Mouse (Mus musculus) embryonic facial prominence, embryonic 15.5 days (tissue): ENCODE results near the gene S100a13. TPM values are rescaled to one million over a fixed set of nuclear protein-coding genes. Genes with fewer than 3 reads are reported as not detected.

Source experiments
- polyA plus RNA-seq: library from polyadenylated mRNA; unstranded; fragments of >200 nt; fragmentation: Nextera tagmentation; extraction: Ambion mirVana; gene quantifications from 2 replicates; pipeline ENCODE4 v1.2.1, GENCODE M21; 2015

Gene S100a13
- polyA plus RNA-seq, 1 experiment from 2014 or later, result 45.9 TPM

Other genes with a start within 250 kb of the S100a13 start
- gene Dennd4b, start 249.2 kb upstream of the S100a13 start, polyA plus RNA-seq, result 4.0 and 4.5 TPM in 2 replicates
- gene Gatad2b, start 221.3 kb upstream of the S100a13 start, polyA plus RNA-seq, result 15.2 and 16.8 TPM in 2 replicates
- 32.1 and 34.6 TPM in 2 replicates for gene Slc27a3, start 124.5 kb upstream of the S100a13 start, polyA plus RNA-seq
- 27.6 and 28.5 TPM in 2 replicates for gene Ints3, start 80.8 kb upstream of the S100a13 start, polyA plus RNA-seq
- 5.9 and 6.2 TPM in 2 replicates for gene Npr1, start 48.6 kb upstream of the S100a13 start, polyA plus RNA-seq
- 182 and 183 TPM in 2 replicates for gene Ilf2, start 38.3 kb upstream of the S100a13 start, polyA plus RNA-seq
- gene Snapin, start 23.4 kb upstream of the S100a13 start, polyA plus RNA-seq, result 95.4 and 104 TPM in 2 replicates
- 155 and 159 TPM in 2 replicates for gene Chtop, start 4.9 kb upstream of the S100a13 start, polyA plus RNA-seq
- 52.3 and 63.7 TPM in 2 replicates for gene S100a1, start within 50 bp of the S100a13 start, polyA plus RNA-seq
- gene S100a14, start 12.4 kb downstream of the S100a13 start, polyA plus RNA-seq, result 134 and 141 TPM in 2 replicates
- gene S100a16, start 22.8 kb downstream of the S100a13 start, polyA plus RNA-seq, result 321 and 322 TPM in 2 replicates
- gene S100a3, start 46.1 kb downstream of the S100a13 start, polyA plus RNA-seq, result 35.0 and 74.2 TPM in 2 replicates
- not detected in 2 replicates for gene S100a2, start 75.8 kb downstream of the S100a13 start, polyA plus RNA-seq
- gene Gm42674, start 87.5 kb downstream of the S100a13 start, polyA plus RNA-seq, result not detected in 2 replicates
- gene S100a4, start 89.3 kb downstream of the S100a13 start, polyA plus RNA-seq, result 24.9 and 31.5 TPM in 2 replicates
- 2.8 and 3.1 TPM in 2 replicates for gene S100a5, start 94.1 kb downstream of the S100a13 start, polyA plus RNA-seq
- gene S100a6, start 98.4 kb downstream of the S100a13 start, polyA plus RNA-seq, result 449 and 474 TPM in 2 replicates
- 6.0 and 8.7 TPM in 2 replicates for gene S100a7a, start 139.6 kb downstream of the S100a13 start, polyA plus RNA-seq
- 35.0 and 35.3 TPM in 2 replicates for gene S100a8, start 154.5 kb downstream of the S100a13 start, polyA plus RNA-seq
- gene S100a9, start 181.3 kb downstream of the S100a13 start, polyA plus RNA-seq, result 22.1 TPM in 2 replicates
- gene Pglyrp4, start 212.5 kb downstream of the S100a13 start, polyA plus RNA-seq, result 0.25 and 0.41 TPM in 2 replicates